Mouse (Mus musculus) olfactory bulb, adult 2 months (tissue): ENCODE data around the gene Camsap1.

ENCODE experiments used
- CTCF ChIP-seq: fragments of 200-500 bp; IDR thresholded peaks from 2 replicates; pipeline ENCODE4 v1.5.1; 2012; ENCODE audit warnings: low read depth, mild to moderate bottlenecking, low read length, moderate library complexity; ENCODE audit not compliant: insufficient read depth
- POLR2A ChIP-seq: fragments of 200-500 bp; IDR thresholded peaks from 2 replicates; pipeline ENCODE4 v1.6.1; 2012; ENCODE audit warnings: mild to moderate bottlenecking, low read depth, low read length, moderate library complexity; ENCODE audit not compliant: insufficient read depth

- TF ChIP-seq CTCF (no peak), POLR2A (no peak)
Measured at GRCm38 (mm10) chr2:25888144-25888543, 94.9 kb downstream of the Camsap1 start.
